Mouse (Mus musculus): Measurements from ENCODE around the gene Rcan2.

The Rcan2 gene

DNA sequence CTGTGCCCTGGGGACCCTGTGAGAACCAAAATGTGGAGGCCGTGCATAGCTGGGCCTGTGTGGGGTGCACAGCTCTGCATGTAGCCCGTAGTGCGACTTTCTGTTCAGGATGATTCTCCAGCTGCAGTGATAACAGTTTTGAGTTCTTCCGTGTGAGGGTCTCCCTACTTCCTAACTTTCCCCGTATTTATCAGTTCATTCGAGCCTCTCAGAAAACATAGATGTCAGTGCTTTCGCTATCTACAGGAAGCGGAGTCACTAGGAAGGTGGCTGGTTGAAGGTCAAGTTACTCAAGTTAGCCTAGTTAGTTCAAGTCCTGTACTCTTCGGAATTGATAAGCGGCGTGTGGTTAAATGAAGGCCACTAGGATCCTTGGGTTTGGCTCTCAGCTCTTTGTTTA lies 130.6 kb downstream of the Rcan2 start:
- no peak for DNase-seq

DNA sequence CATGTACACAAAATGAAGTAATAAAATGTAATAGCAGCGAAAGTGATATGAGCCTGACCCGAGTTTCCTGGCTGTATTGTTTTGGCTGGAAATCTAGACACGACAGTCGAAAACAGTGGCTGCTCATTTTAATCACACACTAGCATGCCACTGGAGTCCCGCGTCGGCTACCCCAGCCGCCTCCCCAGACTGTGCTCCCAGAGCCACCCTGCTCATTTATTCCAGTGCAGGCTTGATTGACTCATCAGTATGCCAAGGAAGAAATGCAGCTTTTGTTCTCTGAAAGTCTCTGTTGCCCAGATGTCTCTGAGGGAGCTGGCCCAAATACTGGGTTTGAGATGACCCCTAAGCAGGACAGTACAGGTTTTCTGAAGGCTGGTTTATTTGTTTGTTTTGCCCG lies 132.9 kb downstream of the Rcan2 start:
- DNase-seq, result no peak

DNA sequence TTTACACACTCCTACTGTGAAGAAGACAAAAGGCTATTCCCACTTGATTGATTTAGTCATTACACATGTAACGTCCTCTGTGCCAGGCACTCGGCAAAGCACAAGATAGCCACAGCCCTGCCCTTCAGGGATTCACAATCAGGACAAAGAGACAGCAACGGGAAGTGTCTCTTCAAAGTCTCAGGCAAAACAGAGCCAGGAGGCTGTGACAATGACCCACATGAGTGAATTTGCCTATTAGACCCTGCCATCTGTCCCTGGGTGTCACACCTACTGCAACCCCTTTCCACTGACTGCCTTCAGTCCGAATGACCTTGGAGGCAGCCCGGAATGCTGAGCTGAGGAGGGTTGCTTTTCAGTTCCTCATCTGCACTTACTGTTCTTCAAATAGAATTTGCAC lies 151.1 kb downstream of the Rcan2 start:
- no peak for DNase-seq

DNA sequence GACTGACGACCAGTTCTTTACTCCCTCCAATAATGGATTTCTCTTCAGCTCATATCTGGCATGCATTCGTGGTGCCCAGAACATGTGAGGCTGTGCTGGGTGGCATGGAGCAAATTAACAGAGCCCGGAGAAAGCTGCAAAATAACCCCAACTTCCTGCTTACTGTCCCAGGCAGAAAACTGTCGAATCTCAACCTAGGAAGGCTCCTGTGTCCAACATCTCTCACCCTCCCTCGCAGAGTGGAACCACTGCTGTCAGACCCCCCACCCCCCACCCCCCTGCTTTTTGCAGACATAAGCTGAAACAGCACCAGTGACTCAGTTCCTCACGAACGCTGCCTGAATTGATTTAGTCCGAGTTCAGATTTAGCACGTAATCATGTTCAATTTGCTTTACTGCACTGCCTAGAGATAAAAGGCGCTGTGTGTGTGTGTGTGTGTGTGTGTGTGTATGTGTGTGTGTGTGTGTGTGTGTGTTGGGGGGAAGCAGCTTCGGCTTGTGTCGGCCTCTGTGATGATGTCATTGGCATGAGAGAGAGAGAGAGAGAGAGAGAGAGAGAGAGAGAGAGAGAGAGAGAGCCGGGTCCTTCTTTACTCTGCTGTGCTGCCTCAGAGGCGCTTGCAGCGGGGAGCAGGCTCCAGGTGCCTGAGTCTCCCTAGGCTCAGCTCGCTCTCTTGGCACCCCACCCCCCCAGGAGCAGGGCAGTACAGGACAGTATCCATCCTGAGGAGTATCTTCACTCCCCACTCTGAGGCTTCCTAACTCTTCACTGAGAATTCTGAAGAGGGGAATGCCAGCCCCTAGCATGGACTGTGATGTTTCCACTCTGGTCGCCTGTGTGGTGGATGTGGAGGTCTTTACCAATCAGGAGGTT lies 151.7 kb downstream of the Rcan2 start:
- DNase-seq, result no peak

DNA sequence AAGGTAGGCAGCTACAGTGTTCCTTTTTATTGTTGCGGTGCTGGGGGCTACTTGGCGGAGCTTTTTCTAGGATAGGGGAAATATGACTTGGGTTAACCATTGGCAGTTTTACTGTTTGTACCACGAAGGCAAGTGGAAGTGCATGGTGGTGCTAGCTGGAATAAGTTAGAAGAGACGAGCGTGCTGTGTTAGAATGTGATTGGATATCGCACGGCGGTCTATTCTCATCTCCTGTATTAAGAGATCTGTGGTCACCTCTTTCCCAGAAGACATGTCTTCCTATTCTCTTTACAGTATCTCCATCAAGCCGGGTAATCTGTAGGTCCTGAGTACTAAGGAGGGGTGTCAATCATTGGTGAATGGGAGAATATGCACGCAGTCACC lies 152.4 kb downstream of the Rcan2 start:
- no peak for DNase-seq

DNA sequence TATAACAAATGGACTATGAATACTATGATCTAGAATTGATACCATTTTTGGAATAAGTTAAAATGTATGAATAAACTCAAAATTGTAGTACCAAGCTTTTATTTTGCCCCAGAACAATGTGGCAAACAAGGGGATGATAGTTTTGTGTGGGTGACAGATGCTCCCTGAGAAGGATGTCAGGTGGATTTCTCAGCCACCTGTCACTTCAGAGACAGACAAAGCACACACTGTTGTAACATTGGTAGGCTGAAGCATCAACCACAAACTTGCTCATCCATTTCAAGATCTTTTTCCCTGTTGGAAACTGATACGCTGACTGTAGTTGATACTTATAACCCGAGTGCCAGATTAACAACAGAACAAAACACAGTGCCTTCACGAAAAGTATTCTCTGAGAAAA lies 158.6 kb downstream of the Rcan2 start:
- no peak for DNase-seq

DNA sequence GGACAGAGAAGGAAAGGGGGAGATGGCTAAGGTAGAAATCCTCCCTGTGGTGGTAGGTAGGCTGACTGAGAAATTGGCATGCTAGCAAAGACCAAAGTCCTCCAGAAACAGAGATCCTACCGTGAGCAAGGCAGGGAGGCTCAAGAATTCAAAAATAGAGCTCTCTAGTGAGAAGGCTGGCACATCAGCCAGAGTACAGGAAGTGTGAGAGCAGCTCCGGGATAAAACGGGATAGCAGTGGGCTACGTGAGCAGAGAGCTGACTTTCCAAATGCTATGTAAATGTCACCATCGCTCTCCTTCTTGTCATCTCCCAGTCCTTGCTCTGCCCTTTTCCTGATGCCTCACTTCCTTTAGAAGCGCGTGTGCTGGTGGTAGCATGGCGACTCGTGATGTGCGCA lies 168.8 kb downstream of the Rcan2 start:
- DNase-seq, result no peak

DNA sequence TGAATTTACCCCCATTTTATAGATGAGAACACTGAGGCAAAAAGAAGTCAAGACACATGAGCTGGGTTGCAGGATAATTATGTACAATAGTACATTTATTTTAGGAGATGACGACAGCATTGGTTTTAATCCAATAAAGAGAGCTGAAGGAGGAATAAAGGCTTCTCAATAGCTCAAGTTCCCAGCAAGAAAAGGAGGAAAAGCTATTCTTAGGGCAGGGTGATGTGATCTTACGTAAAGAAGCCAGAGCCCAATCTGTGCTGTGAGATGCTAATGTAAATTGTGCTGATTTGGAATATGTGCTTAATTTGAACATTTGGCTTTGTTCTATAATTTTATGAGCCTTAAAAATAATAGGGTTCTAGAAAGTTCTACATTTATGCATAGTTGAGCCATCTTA lies 176.4 kb downstream of the Rcan2 start:
- DNase-seq, result no peak

DNA sequence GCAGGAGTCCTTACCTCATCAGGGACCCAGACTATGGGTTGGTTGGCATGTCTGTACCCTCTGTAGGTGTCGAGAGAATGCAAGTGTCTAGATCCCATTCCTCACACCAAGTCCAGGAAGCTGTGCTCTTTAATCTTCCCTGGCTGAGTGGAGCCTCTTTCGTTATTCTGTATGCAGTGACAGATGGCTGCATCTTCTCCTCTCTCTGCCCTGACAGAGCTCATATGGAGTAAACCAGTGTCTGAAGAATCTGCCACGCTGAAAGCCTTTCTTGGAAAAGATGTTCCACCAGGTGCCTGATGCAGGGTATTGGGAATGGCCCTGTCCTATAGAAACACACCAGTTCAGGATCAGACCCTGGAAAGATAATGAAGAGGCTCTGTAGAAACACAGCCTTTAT lies 178.8 kb downstream of the Rcan2 start:
- DNase-seq, result no peak

DNA sequence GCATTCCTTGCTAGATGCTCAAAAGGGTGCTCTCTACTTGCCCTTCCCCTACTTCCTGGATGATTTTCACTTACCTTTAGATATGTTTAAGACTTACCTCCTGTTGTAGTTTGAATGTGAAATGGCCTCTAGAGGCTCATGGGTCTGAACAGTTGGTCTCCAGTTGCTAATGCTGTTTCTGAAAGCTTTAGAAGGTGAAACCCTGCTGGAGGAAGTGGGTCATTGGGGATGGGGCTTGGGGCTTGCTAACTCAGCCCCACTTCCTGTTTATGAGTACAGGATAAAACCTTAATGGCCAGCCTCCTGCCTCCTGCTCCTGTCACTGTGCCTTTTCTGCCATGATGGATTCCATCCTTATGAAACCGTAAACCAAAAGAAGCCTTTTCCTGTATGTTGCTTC lies 181.4 kb downstream of the Rcan2 start:
- no peak for DNase-seq

DNA sequence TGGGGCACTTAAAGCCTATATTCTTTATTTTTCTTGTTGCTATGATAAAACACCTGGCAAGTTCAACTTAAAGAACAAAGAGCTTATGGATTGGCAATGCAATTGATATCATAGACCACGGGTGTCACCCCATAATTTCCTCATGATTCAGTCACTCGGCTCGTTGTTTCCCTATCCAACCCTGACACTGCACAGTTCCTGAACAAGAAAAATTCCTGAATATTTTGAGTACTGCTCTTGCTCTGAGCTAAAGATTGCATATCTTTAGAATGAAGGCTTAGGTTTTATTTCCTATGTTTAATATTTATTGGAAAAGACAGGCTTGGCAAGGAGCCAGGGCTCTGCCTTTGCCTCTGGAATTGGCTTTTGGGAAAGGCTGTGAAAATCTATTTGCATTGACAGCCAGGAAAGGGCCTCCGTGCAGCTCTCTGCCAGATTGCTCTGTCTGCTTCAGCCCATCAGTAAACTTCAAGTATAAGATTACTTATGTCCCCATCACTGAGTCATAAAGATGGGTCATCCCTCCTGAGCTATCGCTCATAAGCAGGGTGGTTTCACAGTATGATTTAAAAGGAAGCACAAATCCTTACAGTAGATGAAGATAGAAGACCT lies 188.3 kb downstream of the Rcan2 start:
- no peak for DNase-seq

DNA sequence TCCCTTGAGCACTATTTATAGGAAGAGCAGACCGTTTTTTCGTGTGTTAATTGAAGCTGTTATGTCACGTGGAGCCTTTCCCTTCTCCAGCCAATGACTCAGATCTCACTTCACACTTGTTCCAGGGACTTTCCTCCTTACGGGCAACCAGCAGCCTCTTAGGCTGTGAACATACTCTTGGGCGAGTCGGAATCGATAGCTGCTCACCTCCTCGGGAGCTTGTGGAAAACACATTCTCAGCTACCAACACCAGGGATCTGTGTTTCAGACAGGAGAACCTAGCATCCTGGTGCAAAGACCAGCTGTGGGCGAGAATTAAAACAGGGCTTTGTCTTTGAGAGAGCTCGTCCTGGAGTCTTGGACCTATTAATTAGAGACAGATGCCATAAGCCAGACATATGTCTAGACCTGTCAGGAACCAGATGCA lies 189.8 kb downstream of the Rcan2 start:
- DNase-seq, result no peak

DNA sequence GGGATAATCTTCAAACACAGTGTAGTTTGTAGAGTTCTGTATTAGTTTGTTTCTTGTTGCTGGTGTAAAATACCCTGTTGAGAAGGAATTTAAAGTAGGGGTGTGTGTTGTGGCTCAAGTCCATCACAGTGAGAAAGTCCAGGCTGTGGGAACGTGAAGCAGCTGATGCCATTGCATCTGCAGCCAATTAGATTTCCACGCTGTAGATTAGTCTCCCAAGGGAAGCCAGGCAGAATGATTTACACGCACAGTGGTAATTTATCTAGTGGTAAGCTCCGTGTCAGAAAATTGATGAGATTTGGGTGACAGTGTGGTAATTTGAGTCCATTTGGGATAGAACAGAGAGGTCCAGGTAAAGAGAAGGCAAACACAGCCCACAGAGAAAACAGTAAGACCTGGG lies 192.9 kb downstream of the Rcan2 start:
- DNase-seq, result no peak

DNA sequence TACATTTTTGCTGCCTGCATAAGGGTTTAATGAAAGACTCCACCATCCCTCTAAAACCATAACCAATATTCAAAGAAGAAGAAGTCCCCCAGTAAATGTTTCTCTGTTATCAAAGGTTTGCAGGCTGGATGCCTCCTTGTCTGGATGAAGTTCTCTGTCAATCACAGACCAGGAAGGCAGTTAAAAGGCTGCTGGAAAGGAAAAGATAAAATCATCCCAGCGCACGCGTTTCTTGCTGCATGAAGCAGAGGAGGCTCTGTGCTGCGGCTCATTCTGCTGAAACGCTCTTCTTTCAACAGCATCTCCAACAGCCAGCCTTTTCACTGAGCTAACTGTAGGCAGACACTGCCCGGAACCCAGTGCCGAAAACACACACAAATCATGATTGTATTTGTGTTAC lies 196.4 kb downstream of the Rcan2 start:
- DNase-seq, result no peak

DNA sequence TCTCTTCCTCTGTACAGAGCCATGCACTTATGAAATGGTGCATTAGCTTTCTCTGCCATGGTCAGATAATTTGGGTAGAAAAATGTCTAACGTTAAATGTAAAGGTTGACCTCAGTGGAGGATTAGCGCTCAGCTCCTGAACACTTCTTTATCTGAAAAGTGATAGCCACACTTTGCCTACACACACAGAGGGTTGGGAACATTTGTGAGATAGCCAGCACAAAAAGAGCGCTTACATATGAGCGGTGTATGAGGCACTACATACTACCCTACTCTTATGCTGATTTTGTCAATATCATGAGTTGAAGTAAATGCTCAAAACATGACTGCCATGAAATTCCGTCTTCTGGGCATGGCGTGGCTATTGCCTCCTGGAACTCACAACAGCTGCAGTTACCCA lies 196.9 kb downstream of the Rcan2 start:
- DNase-seq, result no peak

DNA sequence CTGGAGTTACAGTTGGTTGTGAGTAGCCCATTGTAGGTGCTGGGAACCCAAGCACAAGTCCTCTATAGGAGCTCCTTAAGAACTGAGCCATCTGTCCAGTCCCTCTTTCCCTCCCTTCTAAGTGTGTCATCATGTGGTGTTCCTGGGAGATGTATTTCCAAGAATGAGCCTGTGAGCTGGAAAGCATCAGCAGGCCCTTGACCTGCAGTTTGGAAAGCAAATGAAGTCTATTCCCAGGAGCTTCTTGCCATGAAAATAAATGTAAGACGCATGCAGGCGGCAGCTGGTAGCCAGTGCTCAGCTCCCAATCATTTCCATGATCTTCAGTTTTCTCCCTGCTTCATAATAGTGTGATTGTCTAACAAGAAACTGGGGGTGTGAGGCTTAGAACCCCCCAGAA lies 203.2 kb downstream of the Rcan2 start:
- DNase-seq, result no peak

DNA sequence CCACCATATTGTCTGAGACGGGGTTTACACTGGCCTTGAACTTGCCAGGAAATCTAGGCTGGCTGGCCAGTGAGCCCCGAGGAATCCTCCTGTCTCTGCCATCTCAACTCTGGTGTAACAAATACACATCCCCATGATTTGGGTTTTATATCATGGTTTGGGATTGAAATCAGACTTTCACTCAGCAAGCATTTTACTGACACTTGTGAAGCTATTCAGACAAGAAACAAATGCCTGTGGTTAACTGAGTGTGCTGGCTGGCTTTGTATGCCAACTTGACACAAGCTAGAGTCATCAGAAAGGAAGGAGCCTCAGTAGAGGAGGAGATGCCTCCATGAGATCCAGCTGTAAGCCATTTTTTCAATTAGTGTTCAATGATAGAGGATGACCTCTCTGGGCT lies 206.3 kb downstream of the Rcan2 start:
- no peak for DNase-seq

DNA sequence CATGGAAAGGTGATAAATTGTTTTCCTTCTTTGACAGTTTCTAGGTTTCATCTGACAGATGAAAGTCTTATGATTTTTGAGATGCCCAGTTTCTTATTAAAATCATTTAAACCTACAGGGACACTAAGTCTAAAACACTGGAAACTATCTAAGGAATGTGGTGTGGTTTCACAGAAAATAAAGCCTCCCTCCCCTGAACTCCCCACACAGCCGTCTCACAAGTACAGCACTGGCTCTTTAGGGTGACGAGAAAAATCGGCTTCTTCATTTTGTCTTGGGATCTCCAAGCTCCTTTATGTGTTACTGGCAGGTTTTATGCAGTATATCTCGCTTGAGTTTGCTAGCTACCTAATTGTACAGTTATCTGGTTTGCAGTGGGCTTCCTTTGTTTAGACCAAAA lies 210.8 kb downstream of the Rcan2 start:
- DNase-seq, result no peak

DNA sequence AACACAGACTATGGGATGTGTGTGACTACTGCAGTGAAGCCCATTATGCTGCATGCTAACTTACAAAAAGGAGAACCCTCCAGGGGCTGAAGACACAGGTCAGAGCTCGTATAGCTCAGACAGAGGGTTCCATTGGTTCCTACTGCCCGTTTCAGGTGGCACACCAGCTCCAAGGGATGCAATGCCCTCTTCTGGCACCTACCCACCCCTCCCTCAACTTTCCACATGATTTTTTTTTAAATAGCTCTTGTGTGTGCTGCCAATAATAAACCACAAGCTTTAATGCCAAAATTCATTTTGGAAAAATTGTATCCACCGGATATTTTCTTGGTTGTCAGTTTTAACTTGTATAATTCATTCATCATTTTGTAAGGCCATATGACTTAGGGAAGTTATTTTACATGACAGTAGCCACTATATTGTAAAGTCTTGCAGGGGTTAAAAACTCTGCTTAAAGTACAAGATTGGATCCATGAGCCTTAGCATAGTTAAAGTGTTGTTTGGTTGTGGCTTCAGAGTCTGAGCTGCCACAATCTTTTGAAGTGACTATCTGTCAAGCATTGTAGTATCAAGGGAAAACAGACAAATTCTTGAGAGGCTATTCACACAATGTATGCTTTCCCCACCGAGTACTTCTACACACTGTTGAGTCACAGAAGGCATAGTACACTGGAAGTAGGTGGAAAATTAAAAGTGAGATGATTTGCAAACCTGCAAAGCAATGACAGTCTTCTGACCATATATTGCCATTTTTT lies 212.8 kb downstream of the Rcan2 start:
- no peak for DNase-seq

DNA sequence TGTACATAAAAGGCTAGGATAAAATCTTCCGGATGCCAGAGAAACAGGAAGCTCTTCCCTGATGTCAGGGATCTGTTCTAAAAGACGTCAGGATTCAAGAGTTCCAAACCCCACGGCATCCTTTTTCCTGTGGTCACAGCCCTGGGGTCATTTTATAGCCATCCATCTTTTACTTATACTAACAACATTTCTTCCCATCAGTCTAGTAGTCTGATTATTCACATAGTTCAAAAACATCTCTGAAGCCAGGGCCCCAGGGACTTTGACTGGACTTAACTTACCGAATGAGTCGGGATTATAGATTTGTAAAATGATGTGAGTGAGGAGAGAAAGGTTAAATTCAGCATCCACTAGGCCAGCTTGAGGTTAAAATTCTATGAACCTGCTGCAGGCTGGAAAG lies 215.2 kb downstream of the Rcan2 start:
- DNase-seq, result no peak

DNA sequence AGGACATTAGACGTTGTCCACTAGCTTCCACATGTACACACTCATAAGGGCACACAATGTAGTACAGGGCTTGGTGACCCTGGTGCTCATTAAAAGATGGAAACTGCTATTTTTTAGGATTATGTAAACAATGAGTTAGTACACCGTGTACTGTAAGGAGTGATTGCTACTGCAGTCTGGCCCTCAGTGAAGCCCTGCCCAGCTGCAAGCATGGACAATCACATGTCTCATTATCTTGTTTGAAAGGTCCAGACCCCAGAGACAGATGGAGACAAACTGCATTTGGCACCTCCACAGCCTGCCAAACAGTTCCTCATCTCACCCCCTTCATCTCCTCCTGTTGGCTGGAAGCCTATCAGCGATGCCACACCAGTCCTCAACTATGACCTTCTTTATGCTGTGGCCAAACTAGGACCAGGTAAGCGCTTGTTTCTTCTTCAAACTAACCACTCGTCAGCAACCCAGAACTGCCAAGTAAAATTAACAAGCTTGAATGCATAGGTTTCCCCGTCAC lies 219.6 kb downstream of the Rcan2 start:
- DNase-seq, result no peak

DNA sequence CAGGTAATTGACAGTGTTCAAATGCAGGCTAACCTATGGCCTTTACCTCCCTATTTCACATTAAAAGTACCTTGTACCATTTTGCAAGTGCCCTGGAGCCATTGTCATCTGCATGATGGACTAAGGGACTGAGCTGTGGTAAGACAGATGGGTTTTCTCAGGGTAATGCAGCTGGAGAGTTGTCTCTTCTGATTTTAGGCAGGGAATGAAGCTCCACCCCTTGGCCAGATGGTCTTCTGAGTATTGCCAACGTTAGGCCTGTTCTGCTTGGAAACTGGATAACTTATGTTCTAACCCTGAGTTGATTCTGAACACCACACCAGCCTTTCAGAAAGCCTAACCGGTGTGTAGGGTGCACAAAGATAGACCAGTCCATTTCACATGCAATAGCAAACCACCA lies 222.7 kb downstream of the Rcan2 start:
- DNase-seq, result no peak

DNA sequence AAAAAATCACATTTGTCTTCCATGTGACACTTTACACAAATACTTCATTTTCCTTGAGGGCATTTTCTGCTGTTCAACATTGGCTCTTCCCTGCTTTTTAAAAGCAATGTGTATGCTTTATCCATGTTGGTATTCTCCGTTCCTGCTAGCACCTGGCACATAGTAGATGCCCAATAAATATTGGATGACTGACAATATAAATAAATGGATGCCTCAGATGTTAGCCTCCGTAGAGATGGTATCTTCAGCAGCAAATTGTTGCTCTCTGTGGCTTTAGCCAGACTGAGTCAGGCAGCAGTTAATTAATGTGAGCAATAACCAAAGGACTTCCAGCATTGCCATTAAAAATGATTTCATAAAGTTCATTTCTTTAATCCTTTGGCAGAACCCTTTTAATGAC lies 223.9 kb downstream of the Rcan2 start:
- no peak for DNase-seq

DNA sequence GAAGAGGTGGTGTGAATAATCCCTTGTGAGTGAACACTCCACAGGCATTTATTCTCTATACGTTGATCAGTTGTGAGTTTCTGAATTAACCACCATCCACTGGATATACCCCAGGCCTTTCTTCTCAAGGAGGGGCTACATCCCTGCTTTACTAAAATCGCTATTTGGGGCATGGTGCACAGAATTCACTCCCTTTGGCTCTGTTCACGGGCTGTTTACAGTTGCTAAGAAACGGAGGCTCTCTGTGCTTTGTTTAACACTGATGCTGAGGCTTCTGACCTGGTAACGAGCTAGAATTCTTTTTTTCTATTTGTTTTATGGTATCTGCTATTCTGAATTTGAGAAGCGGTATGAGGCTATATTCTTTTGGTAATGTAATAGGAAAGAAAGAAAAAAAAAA lies 224.8 kb downstream of the Rcan2 start:
- no peak for DNase-seq
